7 mouse cellular contexts compared by ENCODE assay signal in genomic region chr12:11267030-11267429, GRCm38 (mm10). TPM values are rescaled to one million over a fixed set of nuclear protein-coding genes. Genes with fewer than 3 reads are reported as not detected.
DNase-seq lines count a peak whose midpoint lies in the region; ATAC-seq lines count a peak whose summit lies in the region.

No protein-coding gene starts in this region.

- no peak overlapping the region for H3K27ac ChIP-seq in hindbrain, embryonic 14.5 days
- H3K27ac ChIP-seq in liver, embryonic 13.5 days = peak overlapping the region; percentile 92

- peaks cover 39% of the 10 kb centered on the region for H3K4me1 ChIP-seq in megakaryocyte, embryonic 14.5 days
- peaks cover 31% of the 10 kb centered on the region for H3K4me1 ChIP-seq in hindbrain, embryonic 14.5 days (replicated peaks; ENCODE audit: control insufficient read depth, insufficient read depth, low read length)
- H3K4me1 ChIP-seq in liver, embryonic 13.5 days (replicated peaks) = peaks cover 40% of the 10 kb centered on the region

- H3K4me3 ChIP-seq in megakaryocyte, embryonic 14.5 days (replicated peaks) = peak overlapping the region; percentile 98
- H3K4me3 ChIP-seq in hindbrain, embryonic 14.5 days (replicated peaks; ENCODE audit: low read length) = peak overlapping the region; percentile 82
- H3K4me3 ChIP-seq in liver, embryonic 13.5 days (replicated peaks) = peak overlapping the region; percentile 91

- no peaks in the 10 kb centered on the region for H3K27me3 ChIP-seq in megakaryocyte, embryonic 14.5 days (replicated peaks)
- no peaks in the 10 kb centered on the region for H3K27me3 ChIP-seq in hindbrain, embryonic 14.5 days (ENCODE audit: control insufficient read depth, insufficient read depth, low read length)
- H3K27me3 ChIP-seq in liver, embryonic 13.5 days = no peaks in the 10 kb centered on the region

- H3K4me2 ChIP-seq in hindbrain, embryonic 14.5 days (replicated peaks) = peak overlapping the region; percentile 67
- H3K4me2 ChIP-seq in liver, embryonic 13.5 days = peak overlapping the region; percentile 87

- peaks cover 6% of the 10 kb centered on the region for H3K36me3 ChIP-seq in megakaryocyte, embryonic 14.5 days (replicated peaks; ENCODE audit: low read length)
- H3K36me3 ChIP-seq in hindbrain, embryonic 14.5 days (replicated peaks; ENCODE audit: control insufficient read depth, insufficient read depth) = peaks cover 4% of the 10 kb centered on the region
- H3K36me3 ChIP-seq in liver, embryonic 13.5 days = peaks cover 2% of the 10 kb centered on the region; the same call in 1 of the 2 replicates

- no peak for ATAC-seq in megakaryocyte, adult 5-6 weeks (ENCODE audit: poor library complexity, severe bottlenecking)
- ATAC-seq in hindbrain, embryonic 14.5 days (ENCODE audit: low FRiP score) = no peak
- no peak for ATAC-seq in liver, embryonic 13.5 days (ENCODE audit: low read depth)

- WGBS in hindbrain, embryonic 14.5 days = 3% methylated on average over 4 of the region's 4 CpGs
- WGBS in liver, embryonic 13.5 days (ENCODE audit: insufficient replicate concordance) = 7% methylated on average over 4 of the region's 4 CpGs

- DNase-seq in c-Kit-positive CD71-positive TER-119-positive erythroid progenitor cells, embryonic 14.5 days (ENCODE audit: low spot score) = peak; percentile 15
- DNase-seq in hindbrain, embryonic 14.5 days (ENCODE audit: low spot score) = no peak
- DNase-seq in liver, embryonic 13.5 days = peak; percentile 1
- DNase-seq in yolk sac, embryonic 10.5 days (ENCODE audit: low spot score) = peak; percentile 9
- no peak for DNase-seq in layer of hippocampus, adult 18-20 months (ENCODE audit: low spot score in 2 of 2)

- peak overlapping the region; percentile 85 for H3K9ac ChIP-seq in hindbrain, embryonic 14.5 days
- peak overlapping the region; percentile 98 for H3K9ac ChIP-seq in liver, embryonic 13.5 days

- no peaks in the 10 kb centered on the region for H3K9me3 ChIP-seq in megakaryocyte, embryonic 14.5 days
- no peaks in the 10 kb centered on the region for H3K9me3 ChIP-seq in hindbrain, embryonic 14.5 days (ENCODE audit: control insufficient read depth, low read length)
- H3K9me3 ChIP-seq in liver, embryonic 13.5 days (replicated peaks) = no peaks in the 10 kb centered on the region

RNA-seq across cellular contexts. Expression of gene Smc6, which starts 1.3 kb away (rescaled TPM):
- 21.8 TPM in 1 of 2 replicates, not detected in the other for polyA plus RNA-seq in megakaryocyte, embryonic 14.5 days (2012; ENCODE audit: insufficient read depth, low replicate concordance)
- 98.3 and 127 TPM in 2 replicates for total RNA-seq in megakaryocyte, adult 5-6 weeks (2015)
- 129 and 153 TPM in 2 replicates for total RNA-seq in megakaryocyte, adult 5-6 weeks (2017)
- 88.4 and 92.7 TPM in 2 replicates for polyA plus RNA-seq in hindbrain, embryonic 14.5 days (2014; fragmentation: Nextera tagmentation; extraction: Ambion mirVana)
- polyA plus RNA-seq in liver, embryonic 13.5 days (2015; fragmentation: Nextera tagmentation; extraction: Ambion mirVana) = 93.3 and 107 TPM in 2 replicates
- 10 to 100 TPM; 26.9 to 29.0 TPM for total RNA-seq in layer of hippocampus, adult 18-20 months (2021)

RNA-seq across cellular contexts. Expression of gene Gen1, which starts 1.4 kb away (rescaled TPM):
- polyA plus RNA-seq in megakaryocyte, embryonic 14.5 days (2012; ENCODE audit: insufficient read depth, low replicate concordance) = 0.12 TPM in 1 of 2 replicates, not detected in the other
- 24.2 and 32.6 TPM in 2 replicates for total RNA-seq in megakaryocyte, adult 5-6 weeks (2015)
- total RNA-seq in megakaryocyte, adult 5-6 weeks (2017) = 24.4 and 25.6 TPM in 2 replicates
- polyA plus RNA-seq in hindbrain, embryonic 14.5 days (2014; fragmentation: Nextera tagmentation; extraction: Ambion mirVana) = 2.0 and 2.7 TPM in 2 replicates
- polyA plus RNA-seq in liver, embryonic 13.5 days (2015; fragmentation: Nextera tagmentation; extraction: Ambion mirVana) = 9.2 and 12.2 TPM in 2 replicates
- 1 to 10 TPM; 2.1 to 2.6 TPM for total RNA-seq in layer of hippocampus, adult 18-20 months (2021)

RNA-seq across cellular contexts. Expression of gene Msgn1, which starts 58.3 kb away (rescaled TPM):
- polyA plus RNA-seq in megakaryocyte, embryonic 14.5 days (2012; ENCODE audit: insufficient read depth, low replicate concordance) = not detected in 2 replicates
- not detected in 2 replicates for total RNA-seq in megakaryocyte, adult 5-6 weeks (2015)
- total RNA-seq in megakaryocyte, adult 5-6 weeks (2017) = 0.92 TPM in 1 of 2 replicates, not detected in the other
- not detected in 2 replicates for polyA plus RNA-seq in hindbrain, embryonic 14.5 days (2014; fragmentation: Nextera tagmentation; extraction: Ambion mirVana)
- not detected in 2 replicates for polyA plus RNA-seq in liver, embryonic 13.5 days (2015; fragmentation: Nextera tagmentation; extraction: Ambion mirVana)
- total RNA-seq in layer of hippocampus, adult 18-20 months (2021) = not detected

Comparison
In these comparisons a context has a peak if more than half of its experiments do, and no peak if none do; other contexts are left out.
1. DNase-seq: peak in c-Kit-positive CD71-positive TER-119-positive erythroid progenitor cells, embryonic 14.5 days (single experiment), liver, embryonic 13.5 days (single experiment) and yolk sac, embryonic 10.5 days (single experiment); none in hindbrain, embryonic 14.5 days (single experiment) and layer of hippocampus, adult 18-20 months (0 of 2).
2. Peak in every context shown above with its lines, with median percentiles within 50 percentile points of each other: H3K4me3 ChIP-seq.